Mouse (Mus musculus) retina, embryonic 14.5 days (tissue): ENCODE results near the gene Ly6g5c.
"Not testable (repeated sequence)": the region's sequence is repeated elsewhere in the genome, so short reads cannot be mapped to it uniquely, and the experiment has no call there.

Source experiments
- DNase-seq: peaks from one replicate; pipeline ENCODE4 v3.0.0-alpha.2; 2015; ENCODE audit warnings: low spot score

The Ly6g5c gene

DNA sequence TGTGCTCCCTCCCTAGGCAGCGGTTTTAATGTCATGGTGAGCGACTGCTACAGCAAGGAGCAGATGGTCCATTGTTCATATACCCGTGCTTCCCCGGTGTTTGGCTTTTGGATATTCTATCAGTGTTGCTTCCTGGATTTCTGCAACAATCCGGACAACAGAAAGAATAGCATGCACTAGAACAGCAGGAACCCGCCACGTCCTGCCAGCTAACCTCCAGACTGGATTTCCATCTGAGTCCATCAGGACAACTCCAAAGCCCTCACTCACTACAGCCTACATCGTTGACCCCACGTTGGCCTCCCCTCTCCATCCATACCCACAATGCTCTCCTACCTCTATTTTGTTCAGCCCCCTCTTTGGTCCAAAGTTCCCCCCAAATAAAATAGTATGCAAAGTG, 3.7 kb downstream of the Ly6g5c start:
- no peak for DNase-seq

- DNase-seq, result peak; percentile 26
Measured at GRCm38 (mm10) chr17:35115046-35116019, 7.3 kb downstream of the Ly6g5c start, which contains the start of gene Ly6g5b. Gene Ly6g5b, minus strand, starts transcription at chr17:35115428.

- DNase-seq, result no peak
Measured at GRCm38 (mm10) chr17:35120745-35121142, 12.7 kb downstream of the Ly6g5c start.

- DNase-seq, result peak; percentile 100
Measured at GRCm38 (mm10) chr17:35121143-35121799, 13.2 kb downstream of the Ly6g5c start, which contains the start of gene Gpank1. Gene Gpank1, plus strand, starts transcription at chr17:35121455.

- DNase-seq, result peak; percentile 81
Measured at GRCm38 (mm10) chr17:35121871-35122303, 13.8 kb downstream of the Ly6g5c start, which contains the start of gene Csnk2b. Gene Csnk2b, minus strand, starts transcription at chr17:35122053.

DNA sequence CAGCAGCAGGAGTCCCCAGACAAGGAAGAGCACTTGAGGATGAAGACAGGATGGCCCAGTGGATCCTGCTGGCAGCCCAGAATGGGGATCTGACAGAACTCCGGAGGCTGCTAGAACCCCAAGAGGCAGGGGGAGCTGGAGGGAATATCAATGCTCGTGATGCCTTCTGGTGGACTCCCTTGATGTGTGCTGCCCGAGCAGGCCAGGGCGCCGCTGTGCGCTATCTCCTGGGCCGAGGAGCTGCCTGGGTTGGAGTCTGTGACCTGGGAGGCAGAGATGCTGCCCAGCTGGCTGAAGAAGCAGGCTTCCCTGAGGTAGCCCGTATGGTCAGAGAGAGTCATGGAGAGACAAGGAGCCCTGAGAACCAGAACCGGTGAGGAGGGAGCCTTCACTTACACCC, 15.2 kb downstream of the Ly6g5c start:
- DNase-seq, result not testable (repeated sequence)

GRCm38 (mm10) chr17:35124261-35124896, 16.3 kb downstream of the Ly6g5c start:
- DNase-seq, result not testable (repeated sequence)

DNA sequence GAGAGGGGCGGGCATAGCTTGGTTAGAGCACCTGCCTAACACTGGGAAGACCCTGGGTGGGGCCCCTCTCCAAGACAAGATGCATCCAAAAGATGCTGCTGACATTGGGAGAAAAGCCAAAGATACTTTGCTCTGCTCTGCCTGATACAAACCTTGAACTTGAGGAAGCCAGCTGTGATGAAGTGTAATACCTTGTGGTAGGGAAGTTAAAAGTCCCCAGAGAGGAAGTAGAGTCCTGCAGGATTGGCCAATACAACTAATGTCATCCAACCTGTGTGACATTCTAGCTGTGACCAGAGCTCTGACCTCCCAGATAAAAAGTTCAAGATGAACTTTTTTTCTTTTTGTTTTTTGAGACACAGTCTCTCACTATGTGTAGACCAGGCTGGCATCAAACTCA, 17.0 kb downstream of the Ly6g5c start:
- DNase-seq, result no peak

- DNase-seq, result no peak
Measured at GRCm38 (mm10) chr17:35125578-35125977, 17.5 kb downstream of the Ly6g5c start.

- DNase-seq, result peak; percentile 76
Measured at GRCm38 (mm10) chr17:35126206-35126611, 18.1 kb downstream of the Ly6g5c start, which contains the start of gene D17H6S53E. Gene D17H6S53E, plus strand, starts transcription at chr17:35126373.

- no peak for DNase-seq
Measured at GRCm38 (mm10) chr17:35127017-35127416, 18.9 kb downstream of the Ly6g5c start.

DNA sequence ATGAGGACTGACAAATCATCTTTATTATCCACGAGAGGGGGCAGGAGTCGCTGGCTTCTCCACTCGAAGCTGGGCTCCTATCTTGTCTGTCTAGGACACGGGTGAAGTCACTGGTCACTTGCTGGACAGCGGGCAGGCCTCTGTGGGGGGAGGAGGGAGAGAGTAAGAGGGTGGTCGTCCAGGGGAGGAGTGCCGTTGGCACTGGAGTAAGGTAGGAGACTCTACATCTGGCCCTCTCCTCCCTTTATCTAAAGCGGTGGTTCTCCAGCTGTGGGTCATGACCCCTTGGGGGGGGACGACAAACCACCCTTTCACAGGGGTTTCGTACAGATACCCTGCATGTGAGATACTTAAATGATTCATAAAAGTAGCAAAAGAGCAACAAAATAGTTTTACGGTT, 20.9 kb downstream of the Ly6g5c start:
- DNase-seq, result no peak

- DNase-seq, result no peak
Measured at GRCm38 (mm10) chr17:35131038-35131437, 23.0 kb downstream of the Ly6g5c start.

- DNase-seq, result no peak
Measured at GRCm38 (mm10) chr17:35131500-35132173, 23.6 kb downstream of the Ly6g5c start, which contains the start of gene Apom. Gene Apom, minus strand, starts transcription at chr17:35132050.

DNA sequence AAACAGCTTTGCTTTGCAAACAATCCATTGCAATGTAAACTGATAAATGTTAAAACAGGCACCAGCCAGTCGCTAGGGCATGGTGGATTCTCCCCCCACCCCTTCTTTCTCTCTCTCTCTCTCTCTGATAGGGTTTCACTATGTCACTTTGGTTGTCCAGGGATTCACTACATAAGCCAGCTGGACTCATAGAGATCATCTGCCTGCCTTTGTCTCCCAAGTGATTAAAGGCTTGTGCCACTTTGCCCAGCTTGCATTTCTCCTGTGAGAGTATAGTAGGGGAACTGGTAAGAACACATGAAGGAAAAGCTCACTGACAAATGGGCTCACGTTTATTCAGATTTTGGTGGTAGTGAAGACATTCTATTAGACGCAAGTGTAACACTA, 24.1 kb downstream of the Ly6g5c start:
- DNase-seq, result no peak

DNA sequence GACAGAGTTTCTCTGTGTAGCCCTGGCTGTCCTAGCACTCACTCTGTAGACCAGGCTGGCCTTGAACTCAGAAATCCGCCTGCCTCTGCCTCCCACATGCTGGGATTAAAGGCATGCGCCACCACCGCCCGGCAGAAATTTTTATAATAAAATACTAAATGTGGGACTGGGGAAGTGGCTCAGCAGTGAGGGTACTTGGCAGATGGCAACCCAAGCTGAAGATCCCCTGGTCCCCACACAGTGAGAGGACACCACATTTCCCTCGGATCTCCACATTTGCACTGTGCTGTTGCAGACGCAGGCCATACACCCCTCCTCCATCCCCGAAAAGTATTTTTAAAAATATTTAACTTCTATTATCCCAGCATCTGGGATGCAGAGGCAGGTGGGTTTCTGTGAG, 25.4 kb downstream of the Ly6g5c start:
- DNase-seq, result no peak

DNA sequence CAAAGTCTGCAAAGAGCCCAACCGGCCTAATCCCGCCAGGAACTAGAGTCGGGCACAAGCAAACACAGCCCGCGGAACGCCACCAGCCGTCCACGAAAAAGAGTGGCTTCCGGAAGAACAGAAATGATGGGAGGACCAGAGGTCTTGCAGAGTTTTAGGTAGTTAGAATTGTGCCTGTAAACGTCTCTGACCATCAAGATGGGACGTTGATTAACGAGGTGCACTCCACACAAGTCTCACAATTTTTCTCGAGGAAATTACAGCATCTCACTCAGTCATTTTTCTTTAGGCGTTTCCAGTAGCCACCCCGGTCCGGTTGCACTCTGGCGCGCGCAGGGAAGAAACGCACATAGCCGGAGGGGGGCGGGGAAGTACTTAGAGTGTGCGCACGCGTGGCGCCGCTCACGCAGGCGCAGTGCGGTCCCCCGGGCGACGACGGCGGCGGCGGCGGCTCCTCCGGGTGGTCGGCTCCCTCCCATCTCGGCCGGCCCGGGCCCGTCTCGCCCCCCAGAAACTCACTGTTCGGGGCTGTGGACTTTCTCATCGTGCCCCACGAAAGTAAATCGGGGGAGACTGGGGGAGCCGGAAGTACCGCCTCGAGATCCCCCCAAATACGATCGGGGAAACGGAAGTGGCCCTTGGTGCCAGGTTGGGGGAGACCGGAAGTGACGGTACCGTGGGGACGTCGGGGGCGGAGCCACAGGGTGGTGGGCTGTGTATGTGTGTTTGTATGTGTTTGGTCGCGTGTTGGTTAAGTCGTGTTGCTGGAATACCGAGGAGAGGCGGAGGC, 26.9 kb downstream of the Ly6g5c start, which contains the start of gene Bag6:
Bag6 (plus strand) TSS at position 378 of the 790 bp plus-strand sequence.
- DNase-seq, result peak; percentile 97

DNA sequence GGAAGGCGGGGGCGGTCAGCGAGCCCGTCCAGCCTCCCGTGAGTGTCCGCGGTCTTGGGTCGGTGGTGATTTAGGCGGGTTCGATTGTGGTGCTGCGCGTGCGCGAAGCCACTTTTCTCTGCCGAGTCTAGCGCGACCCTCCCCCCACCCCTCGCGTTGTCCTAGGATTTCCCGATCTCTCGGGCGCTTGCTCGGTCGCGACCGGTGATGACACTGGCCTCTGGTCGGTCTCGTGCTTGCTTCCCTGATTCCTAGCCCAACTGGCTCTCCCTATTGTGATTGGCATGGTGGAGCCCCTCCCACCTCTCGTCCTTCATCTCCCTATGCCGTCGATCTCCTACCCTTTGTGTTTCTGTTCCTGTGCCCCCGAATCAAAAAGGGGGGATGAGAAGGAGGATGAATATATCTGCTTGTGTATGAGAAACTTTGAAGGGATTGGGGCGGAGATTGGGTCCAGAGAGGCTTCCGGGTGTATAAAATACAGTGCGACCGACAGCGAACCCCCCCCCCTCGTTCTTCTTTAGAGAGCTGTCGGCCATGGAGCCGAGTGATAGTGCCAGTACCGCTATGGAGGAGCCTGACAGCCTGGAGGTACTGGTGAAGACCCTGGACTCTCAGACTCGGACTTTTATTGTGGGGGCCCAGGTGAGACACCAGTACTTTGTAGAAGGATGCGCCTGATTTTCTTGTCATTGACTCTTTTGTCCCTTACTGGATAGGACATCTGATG, 27.7 kb downstream of the Ly6g5c start:
- no peak for DNase-seq

- no peak for DNase-seq
Measured at GRCm38 (mm10) chr17:35139269-35139668, 31.2 kb downstream of the Ly6g5c start.

- DNase-seq, result no peak
Measured at GRCm38 (mm10) chr17:35140490-35140996, 32.5 kb downstream of the Ly6g5c start.
